Mouse (Mus musculus) olfactory bulb, adult 2 months (tissue): ENCODE data around the gene Kif7.

Source experiments
- CTCF ChIP-seq: fragments of 200-500 bp; IDR thresholded peaks from 2 replicates; pipeline ENCODE4 v1.5.1; 2012; ENCODE audit warnings: low read depth, mild to moderate bottlenecking, low read length, moderate library complexity; ENCODE audit not compliant: insufficient read depth
- POLR2A ChIP-seq: fragments of 200-500 bp; IDR thresholded peaks from 2 replicates; pipeline ENCODE4 v1.6.1; 2012; ENCODE audit warnings: mild to moderate bottlenecking, low read depth, low read length, moderate library complexity; ENCODE audit not compliant: insufficient read depth

DNA sequence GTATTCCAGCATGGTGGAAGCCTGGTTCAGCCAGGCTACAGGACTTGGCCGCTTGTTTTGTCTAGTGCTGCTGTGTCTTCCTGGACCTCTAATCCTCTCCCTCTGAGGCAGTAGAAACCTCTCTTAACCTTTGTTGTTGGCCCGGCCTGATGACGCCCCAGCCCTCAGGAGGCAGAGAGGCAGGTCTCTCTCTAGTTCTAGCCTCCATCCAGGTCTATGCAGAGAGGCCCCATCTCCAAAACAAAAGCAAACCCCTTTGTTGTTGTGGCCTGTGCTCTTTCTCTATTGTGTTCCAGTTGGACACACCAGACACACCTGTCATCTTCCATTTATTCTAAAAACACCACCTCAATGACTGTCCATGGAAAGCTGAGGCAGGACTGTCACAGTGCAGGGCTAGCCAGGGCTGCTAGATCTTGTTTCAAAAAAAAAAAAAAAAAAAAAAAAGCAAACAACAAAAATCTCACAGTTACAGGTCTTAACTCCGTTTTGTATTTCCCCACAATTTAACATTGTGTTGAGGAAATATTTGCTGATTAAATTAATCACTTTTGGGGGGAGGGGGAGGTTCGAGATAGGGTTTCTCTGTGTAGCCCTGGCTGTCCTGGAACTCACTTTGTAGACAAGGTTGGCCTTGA lies 54.1 kb downstream of the Kif7 start:
- TF ChIP-seq CTCF (no peak), POLR2A (no peak)
